Mouse (Mus musculus): Measurements from ENCODE around the gene Lmbr1l. TPM values are rescaled to one million over a fixed set of nuclear protein-coding genes. Genes with fewer than 3 reads are reported as not detected.
"Not testable (repeated sequence)": the region's sequence is repeated elsewhere in the genome, so short reads cannot be mapped to it uniquely, and the experiment has no call there.

Lmbr1l gene
- polyA plus RNA-seq, 1 experiment: 36.1 TPM

- Histone ChIP-seq H3K27me3 (replicated peaks; ENCODE audit: control insufficient read depth, insufficient read depth, low read length) (no peaks in the 10 kb centered on the region), H3K4me1 (ENCODE audit: control insufficient read depth, insufficient read depth, low read length) (peaks cover 6% of the 10 kb centered on the region; the same call in 1 of the 2 replicates), H3K27ac (ENCODE audit: insufficient read depth, low read depth, low read length) (peak within 1 kb of the TSS; percentile 94), H3K4me3 (ENCODE audit: insufficient read depth, low read depth, low read length) (peak within 1 kb of the TSS; percentile 99), H3K36me3 (ENCODE audit: control insufficient read depth, insufficient read depth, low read length) (no peaks in the 10 kb centered on the region; the same call in 1 of the 2 replicates)
- no peak for TF ChIP-seq CTCF (conservative IDR thresholded peaks at IDR 0.05; ENCODE audit: insufficient read depth, insufficient read length, low read depth, low read length)
- peak; percentile 45 for TF ChIP-seq POLR2A (IDR thresholded peaks at IDR 0.05; ENCODE audit: low read depth, low read length)
- peak; percentile 95 for DNase-seq
- under 1% methylated on average over 51 of the region's 58 CpGs for WGBS
These were observed 16.3 kb upstream of the Lmbr1l start, which contains the start of gene Tuba1b for GRCm38 (mm10) chr15:98934217-98934839. Tuba1b (minus strand) TSS chr15:98934565.

- H3K4me3 ChIP-seq (ENCODE audit: insufficient read depth, low read depth, low read length): peak overlapping the region; percentile 86
- peak overlapping the region; percentile 94 for H3K27ac ChIP-seq (ENCODE audit: insufficient read depth, low read depth, low read length)
- no peaks in the 10 kb centered on the region for H3K27me3 ChIP-seq (replicated peaks; ENCODE audit: control insufficient read depth, insufficient read depth, low read length)
- under 1% methylated on average over 35 of the region's 35 CpGs for WGBS
- TF ChIP-seq CTCF (conservative IDR thresholded peaks at IDR 0.05; ENCODE audit: insufficient read depth, insufficient read length, low read depth, low read length) (no peak), POLR2A (IDR thresholded peaks at IDR 0.05; ENCODE audit: low read depth, low read length) (no peak)
- no peaks in the 10 kb centered on the region; the same call in 1 of the 2 replicates for H3K36me3 ChIP-seq (ENCODE audit: control insufficient read depth, insufficient read depth, low read length)
- H3K4me1 ChIP-seq (ENCODE audit: control insufficient read depth, insufficient read depth, low read length): peaks cover 7% of the 10 kb centered on the region; the same call in 1 of the 2 replicates
- peak; percentile 98 for DNase-seq
These were observed 15.8 kb upstream of the Lmbr1l start for GRCm38 (mm10) chr15:98933833-98934216.

GRCm38 (mm10) chr15:98933004-98933671 lies 15.1 kb upstream of the Lmbr1l start:
- DNase-seq: peak; percentile 29
- not testable (repeated sequence) for H3K4me1 ChIP-seq (ENCODE audit: control insufficient read depth, insufficient read depth, low read length); H3K27me3 ChIP-seq (replicated peaks; ENCODE audit: control insufficient read depth, insufficient read depth, low read length); H3K36me3 ChIP-seq (ENCODE audit: control insufficient read depth, insufficient read depth, low read length); H3K27ac ChIP-seq (ENCODE audit: insufficient read depth, low read depth, low read length)
- H3K4me3 ChIP-seq (ENCODE audit: insufficient read depth, low read depth, low read length): peak overlapping the region; percentile 86
- under 1% methylated on average over 8 of the region's 9 CpGs for WGBS

- H3K27me3 ChIP-seq (replicated peaks; ENCODE audit: control insufficient read depth, insufficient read depth, low read length): no peaks in the 10 kb centered on the region
- H3K36me3 ChIP-seq (ENCODE audit: control insufficient read depth, insufficient read depth, low read length): no peaks in the 10 kb centered on the region; the same call in 1 of the 2 replicates
- TF ChIP-seq CTCF (conservative IDR thresholded peaks at IDR 0.05; ENCODE audit: insufficient read depth, insufficient read length, low read depth, low read length) (no peak), POLR2A (IDR thresholded peaks at IDR 0.05; ENCODE audit: low read depth, low read length) (no peak)
- no peak overlapping the region for H3K4me3 ChIP-seq (ENCODE audit: insufficient read depth, low read depth, low read length)
- peaks cover 9% of the 10 kb centered on the region; the same call in 1 of the 2 replicates for H3K4me1 ChIP-seq (ENCODE audit: control insufficient read depth, insufficient read depth, low read length)
- WGBS: 78% methylated on average over 3 of the region's 3 CpGs
- H3K27ac ChIP-seq (ENCODE audit: insufficient read depth, low read depth, low read length): no peak overlapping the region
- no peak for DNase-seq
These were observed 13.0 kb upstream of the Lmbr1l start for GRCm38 (mm10) chr15:98930998-98931397.

GRCm38 (mm10) chr15:98930017-98930734 lies 12.1 kb upstream of the Lmbr1l start:
- Histone ChIP-seq H3K4me3 (ENCODE audit: insufficient read depth, low read depth, low read length) (no peak overlapping the region), H3K27ac (ENCODE audit: insufficient read depth, low read depth, low read length) (no peak overlapping the region), H3K36me3 (ENCODE audit: control insufficient read depth, insufficient read depth, low read length) (no peaks in the 10 kb centered on the region; the same call in 1 of the 2 replicates), H3K27me3 (replicated peaks; ENCODE audit: control insufficient read depth, insufficient read depth, low read length) (no peaks in the 10 kb centered on the region), H3K4me1 (ENCODE audit: control insufficient read depth, insufficient read depth, low read length) (peaks cover 9% of the 10 kb centered on the region; the same call in 1 of the 2 replicates)
- DNase-seq: no peak
- WGBS: 60% methylated on average over 8 of the region's 8 CpGs
- no peak for TF ChIP-seq POLR2A (IDR thresholded peaks at IDR 0.05; ENCODE audit: low read depth, low read length)
- TF ChIP-seq CTCF (conservative IDR thresholded peaks at IDR 0.05; ENCODE audit: insufficient read depth, insufficient read length, low read depth, low read length): no peak

- Histone ChIP-seq H3K4me1 (ENCODE audit: control insufficient read depth, insufficient read depth, low read length) (peaks cover 7% of the 10 kb centered on the region; the same call in 1 of the 2 replicates), H3K4me3 (ENCODE audit: insufficient read depth, low read depth, low read length) (no peak overlapping the region), H3K27me3 (replicated peaks; ENCODE audit: control insufficient read depth, insufficient read depth, low read length) (no peaks in the 10 kb centered on the region), H3K36me3 (ENCODE audit: control insufficient read depth, insufficient read depth, low read length) (no peaks in the 10 kb centered on the region; the same call in 1 of the 2 replicates), H3K27ac (ENCODE audit: insufficient read depth, low read depth, low read length) (no peak overlapping the region)
- 9% methylated on average over 13 of the region's 13 CpGs for WGBS
- peak; percentile 95 for DNase-seq
- TF ChIP-seq POLR2A (IDR thresholded peaks at IDR 0.05; ENCODE audit: low read depth, low read length) (no peak), CTCF (conservative IDR thresholded peaks at IDR 0.05; ENCODE audit: insufficient read depth, insufficient read length, low read depth, low read length) (peak; percentile 99; the same call in 1 of the 2 replicates)
These were observed 10.7 kb upstream of the Lmbr1l start for GRCm38 (mm10) chr15:98928598-98929240.

Data from kidney, adult 2 months (tissue).